Mouse (Mus musculus): ENCODE data around the gene Olfr51. TPM values are rescaled to one million over a fixed set of nuclear protein-coding genes. Genes with fewer than 3 reads are reported as not detected.
"Not testable (repeated sequence)": the region's sequence is repeated elsewhere in the genome, so short reads cannot be mapped to it uniquely, and the experiment has no call there.

Gene Olfr51
- polyA plus RNA-seq, 1 experiment from 2014 or later: not detected

GRCm38 (mm10) chr11:51026811-51027210 lies 23.4 kb downstream of the Olfr51 start:
- H3K27me3 ChIP-seq (ENCODE audit: control insufficient read depth, insufficient read depth, low read length); H3K4me3 ChIP-seq (ENCODE audit: low read depth, low read length); H3K4me1 ChIP-seq (replicated peaks; ENCODE audit: control insufficient read depth, insufficient read depth, low read length); H3K4me2 ChIP-seq (replicated peaks; ENCODE audit: low read depth, low read length); H3K9me3 ChIP-seq (ENCODE audit: control insufficient read depth, low read length); H3K36me3 ChIP-seq (ENCODE audit: control insufficient read depth, insufficient read depth, low read length); DNase-seq (ENCODE audit: low spot score); H3K27ac ChIP-seq (ENCODE audit: low read depth, low read length); H3K9ac ChIP-seq (ENCODE audit: low read depth, low read length); ATAC-seq (ENCODE audit: low FRiP score): not testable (repeated sequence)
- 85% methylated on average over 11 of the region's 11 CpGs for WGBS

- H3K4me3 ChIP-seq (ENCODE audit: low read depth, low read length); H3K4me1 ChIP-seq (replicated peaks; ENCODE audit: control insufficient read depth, insufficient read depth, low read length); H3K27ac ChIP-seq (ENCODE audit: low read depth, low read length); H3K9ac ChIP-seq (ENCODE audit: low read depth, low read length); DNase-seq (ENCODE audit: low spot score); ATAC-seq (ENCODE audit: low FRiP score); H3K36me3 ChIP-seq (ENCODE audit: control insufficient read depth, insufficient read depth, low read length); H3K4me2 ChIP-seq (replicated peaks; ENCODE audit: low read depth, low read length); H3K27me3 ChIP-seq (ENCODE audit: control insufficient read depth, insufficient read depth, low read length); H3K9me3 ChIP-seq (ENCODE audit: control insufficient read depth, low read length): not testable (repeated sequence)
- WGBS: 80% methylated on average over 8 of the region's 8 CpGs
Measured at GRCm38 (mm10) chr11:51029381-51029780, 26.0 kb downstream of the Olfr51 start.

GRCm38 (mm10) chr11:51030225-51030624 lies 26.8 kb downstream of the Olfr51 start:
- DNase-seq (ENCODE audit: low spot score) (no peak), ATAC-seq (ENCODE audit: low FRiP score) (no peak)
- Histone ChIP-seq H3K9me3 (ENCODE audit: control insufficient read depth, low read length) (no peaks in the 10 kb centered on the region), H3K36me3 (ENCODE audit: control insufficient read depth, insufficient read depth, low read length) (no peaks in the 10 kb centered on the region), H3K27me3 (ENCODE audit: control insufficient read depth, insufficient read depth, low read length) (no peaks in the 10 kb centered on the region), H3K4me3 (ENCODE audit: low read depth, low read length) (no peak overlapping the region), H3K4me1 (replicated peaks; ENCODE audit: control insufficient read depth, insufficient read depth, low read length) (no peaks in the 10 kb centered on the region), H3K9ac (ENCODE audit: low read depth, low read length) (no peak overlapping the region), H3K4me2 (replicated peaks; ENCODE audit: low read depth, low read length) (no peak overlapping the region), H3K27ac (ENCODE audit: low read depth, low read length) (no peak overlapping the region)
- WGBS: 79% methylated on average over 2 of the region's 2 CpGs

- Histone ChIP-seq H3K4me2 (replicated peaks; ENCODE audit: low read depth, low read length) (no peak overlapping the region), H3K9me3 (ENCODE audit: control insufficient read depth, low read length) (no peaks in the 10 kb centered on the region), H3K4me1 (replicated peaks; ENCODE audit: control insufficient read depth, insufficient read depth, low read length) (no peaks in the 10 kb centered on the region), H3K36me3 (ENCODE audit: control insufficient read depth, insufficient read depth, low read length) (no peaks in the 10 kb centered on the region), H3K4me3 (ENCODE audit: low read depth, low read length) (no peak overlapping the region), H3K9ac (ENCODE audit: low read depth, low read length) (no peak overlapping the region), H3K27me3 (ENCODE audit: control insufficient read depth, insufficient read depth, low read length) (no peaks in the 10 kb centered on the region), H3K27ac (ENCODE audit: low read depth, low read length) (no peak overlapping the region)
- peak; percentile 80 for DNase-seq (ENCODE audit: low spot score)
- ATAC-seq (ENCODE audit: low FRiP score): no peak
- WGBS: 16% methylated on average over 1 of the region's 1 CpGs
Measured at GRCm38 (mm10) chr11:51032851-51033250, 29.5 kb downstream of the Olfr51 start.

GRCm38 (mm10) chr11:51034141-51034540 lies 30.7 kb downstream of the Olfr51 start:
- not testable (repeated sequence) for DNase-seq (ENCODE audit: low spot score); H3K9me3 ChIP-seq (ENCODE audit: control insufficient read depth, low read length); H3K27ac ChIP-seq (ENCODE audit: low read depth, low read length); H3K27me3 ChIP-seq (ENCODE audit: control insufficient read depth, insufficient read depth, low read length); H3K4me3 ChIP-seq (ENCODE audit: low read depth, low read length); H3K4me1 ChIP-seq (replicated peaks; ENCODE audit: control insufficient read depth, insufficient read depth, low read length); ATAC-seq (ENCODE audit: low FRiP score); H3K4me2 ChIP-seq (replicated peaks; ENCODE audit: low read depth, low read length); H3K9ac ChIP-seq (ENCODE audit: low read depth, low read length); H3K36me3 ChIP-seq (ENCODE audit: control insufficient read depth, insufficient read depth, low read length)

GRCm38 (mm10) chr11:51035951-51036350 lies 32.6 kb downstream of the Olfr51 start:
- no peak overlapping the region for H3K4me2 ChIP-seq (replicated peaks; ENCODE audit: low read depth, low read length)
- no peak for DNase-seq (ENCODE audit: low spot score)
- H3K9me3 ChIP-seq (ENCODE audit: control insufficient read depth, low read length): no peaks in the 10 kb centered on the region
- no peak overlapping the region for H3K9ac ChIP-seq (ENCODE audit: low read depth, low read length)
- no peaks in the 10 kb centered on the region for H3K36me3 ChIP-seq (ENCODE audit: control insufficient read depth, insufficient read depth, low read length)
- H3K27ac ChIP-seq (ENCODE audit: low read depth, low read length): no peak overlapping the region
- 89% methylated on average over 2 of the region's 2 CpGs for WGBS
- no peaks in the 10 kb centered on the region for H3K27me3 ChIP-seq (ENCODE audit: control insufficient read depth, insufficient read depth, low read length)
- H3K4me1 ChIP-seq (replicated peaks; ENCODE audit: control insufficient read depth, insufficient read depth, low read length): no peaks in the 10 kb centered on the region; the same call in 1 of the 2 replicates
- ATAC-seq (ENCODE audit: low FRiP score): no peak
- no peak overlapping the region for H3K4me3 ChIP-seq (ENCODE audit: low read depth, low read length)

GRCm38 (mm10) chr11:51044776-51045175 lies 41.4 kb downstream of the Olfr51 start:
- ATAC-seq (ENCODE audit: low FRiP score); DNase-seq (ENCODE audit: low spot score); H3K4me2 ChIP-seq (replicated peaks; ENCODE audit: low read depth, low read length); H3K36me3 ChIP-seq (ENCODE audit: control insufficient read depth, insufficient read depth, low read length); H3K4me1 ChIP-seq (replicated peaks; ENCODE audit: control insufficient read depth, insufficient read depth, low read length); H3K4me3 ChIP-seq (ENCODE audit: low read depth, low read length); H3K27ac ChIP-seq (ENCODE audit: low read depth, low read length); H3K9me3 ChIP-seq (ENCODE audit: control insufficient read depth, low read length); H3K27me3 ChIP-seq (ENCODE audit: control insufficient read depth, insufficient read depth, low read length); H3K9ac ChIP-seq (ENCODE audit: low read depth, low read length): not testable (repeated sequence)
- 65% methylated on average over 3 of the region's 3 CpGs for WGBS

- 80% methylated on average over 3 of the region's 3 CpGs for WGBS
- H3K9ac ChIP-seq (ENCODE audit: low read depth, low read length); H3K36me3 ChIP-seq (ENCODE audit: control insufficient read depth, insufficient read depth, low read length); H3K4me2 ChIP-seq (replicated peaks; ENCODE audit: low read depth, low read length); DNase-seq (ENCODE audit: low spot score); H3K4me1 ChIP-seq (replicated peaks; ENCODE audit: control insufficient read depth, insufficient read depth, low read length); ATAC-seq (ENCODE audit: low FRiP score); H3K27ac ChIP-seq (ENCODE audit: low read depth, low read length); H3K4me3 ChIP-seq (ENCODE audit: low read depth, low read length); H3K9me3 ChIP-seq (ENCODE audit: control insufficient read depth, low read length); H3K27me3 ChIP-seq (ENCODE audit: control insufficient read depth, insufficient read depth, low read length): not testable (repeated sequence)
Measured at GRCm38 (mm10) chr11:51047809-51048208, 44.4 kb downstream of the Olfr51 start, which contains the start of gene Olfr1375. Gene Olfr1375, plus strand, starts transcription at chr11:51048109.

GRCm38 (mm10) chr11:51051678-51052077 lies 48.3 kb downstream of the Olfr51 start:
- H3K27ac ChIP-seq (ENCODE audit: low read depth, low read length): no peak overlapping the region
- no peak overlapping the region for H3K9ac ChIP-seq (ENCODE audit: low read depth, low read length)
- H3K36me3 ChIP-seq (ENCODE audit: control insufficient read depth, insufficient read depth, low read length): no peaks in the 10 kb centered on the region
- H3K27me3 ChIP-seq (ENCODE audit: control insufficient read depth, insufficient read depth, low read length): no peaks in the 10 kb centered on the region
- no peak for ATAC-seq (ENCODE audit: low FRiP score)
- no peaks in the 10 kb centered on the region for H3K4me1 ChIP-seq (replicated peaks; ENCODE audit: control insufficient read depth, insufficient read depth, low read length)
- H3K4me2 ChIP-seq (replicated peaks; ENCODE audit: low read depth, low read length): no peak overlapping the region
- WGBS: 82% methylated on average over 2 of the region's 2 CpGs
- DNase-seq (ENCODE audit: low spot score): no peak
- H3K9me3 ChIP-seq (ENCODE audit: control insufficient read depth, low read length): no peaks in the 10 kb centered on the region
- H3K4me3 ChIP-seq (ENCODE audit: low read depth, low read length): no peak overlapping the region

Data from hindbrain, embryonic 11.5 days (tissue).